22 mouse cellular contexts compared by ENCODE assay signal in genomic region chr12:47275904-47276303, GRCm38 (mm10).
DNase-seq lines count a peak whose midpoint lies in the region; ATAC-seq and TF ChIP-seq lines count a peak whose summit lies in the region.
"Had no signal": no experiment of that assay in that cellular context is flagged by ENCODE, and none has a peak within 500 bp of the region (broad histone marks: within the 10 kb centered on the region; RNA-seq: fewer than 3 reads in every experiment).

No protein-coding gene starts in this region.

- H3K4me1 ChIP-seq in midbrain, embryonic 11.5 days (ENCODE audit: control insufficient read depth, insufficient read depth, low read length) = no peaks in the 10 kb centered on the region
- no peaks in the 10 kb centered on the region for H3K4me1 ChIP-seq in midbrain, embryonic 14.5 days (ENCODE audit: control insufficient read depth, insufficient read depth, low read length)
- H3K4me1 ChIP-seq in hindbrain, embryonic 11.5 days (replicated peaks; ENCODE audit: control insufficient read depth, insufficient read depth, low read length) = no peaks in the 10 kb centered on the region
- H3K4me1 ChIP-seq in neural tube, embryonic 12.5 days = 0 out of 2 replicates have a peak, but pooled peaks cover 3% of the 10 kb centered on the region
- H3K4me1 ChIP-seq in lung, adult 2 months (ENCODE audit: control insufficient read depth, insufficient read depth, low read length) = no peaks in the 10 kb centered on the region
- H3K4me1 ChIP-seq: forebrain, embryonic 10.5 days; heart, embryonic 10.5 days; liver, embryonic 13.5 days; lung, embryonic 15.5 days had no signal

- H3K4me3 ChIP-seq in midbrain, embryonic 11.5 days (ENCODE audit: low read depth, low read length) = no peak overlapping the region
- H3K4me3 ChIP-seq in midbrain, embryonic 14.5 days (replicated peaks; ENCODE audit: low read depth, low read length) = no peak overlapping the region
- H3K4me3 ChIP-seq in hindbrain, embryonic 11.5 days (ENCODE audit: low read depth, low read length) = no peak overlapping the region
- no peak overlapping the region for H3K4me3 ChIP-seq in neural tube, embryonic 12.5 days
- no peak overlapping the region for H3K4me3 ChIP-seq in lung, adult 2 months (replicated peaks; ENCODE audit: extremely low read depth, low read depth, low read length)
- H3K4me3 ChIP-seq: forebrain, embryonic 10.5 days; gastrocnemius, adult 2 months; heart, embryonic 10.5 days; left cerebral cortex, adult 2 months; liver, embryonic 13.5 days; lung, embryonic 15.5 days had no signal

- TF ChIP-seq POLR2A in lung, adult 2 months (IDR thresholded peaks at IDR 0.05; ENCODE audit: borderline replicate concordance, extremely low read depth, low read depth, low read length) = no peak

- no peak overlapping the region for H3K4me2 ChIP-seq in midbrain, embryonic 11.5 days
- H3K4me2 ChIP-seq in midbrain, embryonic 14.5 days (ENCODE audit: low read length) = no peak overlapping the region
- H3K4me2 ChIP-seq in hindbrain, embryonic 11.5 days (replicated peaks; ENCODE audit: low read depth, low read length) = no peak overlapping the region
- H3K4me2 ChIP-seq in neural tube, embryonic 12.5 days (replicated peaks) = no peak overlapping the region
- H3K4me2 ChIP-seq: liver, embryonic 13.5 days; lung, embryonic 15.5 days had no signal

- no peak for DNase-seq in midbrain, embryonic 11.5 days (ENCODE audit: low spot score, missing footprints)
- no peak for DNase-seq in midbrain, embryonic 14.5 days
- DNase-seq in embryo, embryonic 10 days (ENCODE audit: low spot score) = peak; percentile 32
- peak; percentile 19 for DNase-seq in hindbrain, embryonic 11.5 days (ENCODE audit: low spot score)
- no peak for DNase-seq in lung, adult 2 months
- DNase-seq in urinary bladder, adult 2 months (ENCODE audit: low spot score) = no peak
- DNase-seq: adrenal gland, postnatal 36 days; B cell, adult 2 months; cerebellum, adult 9-10 months; gastrocnemius, adult 2 months; kidney, adult 2 months; kidney, postnatal 10 days; liver, embryonic 13.5 days; thymus, postnatal 14 days had no signal

- H3K9ac ChIP-seq in midbrain, embryonic 11.5 days (ENCODE audit: low read length) = no peak overlapping the region
- H3K9ac ChIP-seq in midbrain, embryonic 14.5 days (replicated peaks; ENCODE audit: low read length) = no peak overlapping the region
- H3K9ac ChIP-seq in hindbrain, embryonic 11.5 days (ENCODE audit: low read depth, low read length) = no peak overlapping the region
- H3K9ac ChIP-seq in neural tube, embryonic 12.5 days = no peak overlapping the region
- H3K9ac ChIP-seq: liver, embryonic 13.5 days; lung, embryonic 15.5 days had no signal

- TF ChIP-seq CTCF in lung, adult 2 months (IDR thresholded peaks at IDR 0.05; ENCODE audit: insufficient read depth, low read length) = no peak

- H3K9me3 ChIP-seq in midbrain, embryonic 11.5 days (ENCODE audit: control insufficient read depth, low read length) = no peaks in the 10 kb centered on the region
- H3K9me3 ChIP-seq in midbrain, embryonic 14.5 days (ENCODE audit: control insufficient read depth, low read length) = no peaks in the 10 kb centered on the region
- no peaks in the 10 kb centered on the region for H3K9me3 ChIP-seq in hindbrain, embryonic 11.5 days (ENCODE audit: control insufficient read depth, low read length)
- H3K9me3 ChIP-seq in neural tube, embryonic 12.5 days = no peaks in the 10 kb centered on the region
- H3K9me3 ChIP-seq: forebrain, embryonic 10.5 days; heart, embryonic 10.5 days; liver, embryonic 13.5 days; lung, embryonic 15.5 days had no signal

- H3K27ac ChIP-seq in midbrain, embryonic 11.5 days (ENCODE audit: low read depth, low read length) = no peak overlapping the region
- no peak overlapping the region for H3K27ac ChIP-seq in midbrain, embryonic 14.5 days (replicated peaks; ENCODE audit: low read depth, low read length)
- H3K27ac ChIP-seq in hindbrain, embryonic 11.5 days (ENCODE audit: low read depth, low read length) = no peak overlapping the region
- no peak overlapping the region for H3K27ac ChIP-seq in neural tube, embryonic 12.5 days
- H3K27ac ChIP-seq: forebrain, embryonic 10.5 days; gastrocnemius, adult 2 months; heart, embryonic 10.5 days; left cerebral cortex, adult 2 months; liver, embryonic 13.5 days; lung, embryonic 15.5 days; macrophage had no signal

- no peaks in the 10 kb centered on the region for H3K36me3 ChIP-seq in midbrain, embryonic 11.5 days (ENCODE audit: control insufficient read depth, insufficient read depth, low read length)
- no peaks in the 10 kb centered on the region for H3K36me3 ChIP-seq in midbrain, embryonic 14.5 days (ENCODE audit: control insufficient read depth, insufficient read depth, low read length)
- H3K36me3 ChIP-seq in hindbrain, embryonic 11.5 days (ENCODE audit: control insufficient read depth, insufficient read depth, low read length) = no peaks in the 10 kb centered on the region
- no peaks in the 10 kb centered on the region for H3K36me3 ChIP-seq in neural tube, embryonic 12.5 days
- H3K36me3 ChIP-seq: forebrain, embryonic 10.5 days; heart, embryonic 10.5 days; liver, embryonic 13.5 days; lung, embryonic 15.5 days had no signal

- 48% methylated on average over 3 of the region's 3 CpGs for WGBS in midbrain, embryonic 11.5 days
- 52% methylated on average over 3 of the region's 3 CpGs for WGBS in midbrain, embryonic 14.5 days
- WGBS in hindbrain, embryonic 11.5 days = 39% methylated on average over 3 of the region's 3 CpGs
- 24% methylated on average over 3 of the region's 3 CpGs for WGBS in neural tube, embryonic 12.5 days
- 34% methylated on average over 3 of the region's 3 CpGs for WGBS in lung, adult 2 months

- ATAC-seq in midbrain, embryonic 11.5 days (ENCODE audit: low FRiP score) = peak; percentile 62; the same call in 1 of the 2 replicates
- no peak for ATAC-seq in midbrain, embryonic 14.5 days (ENCODE audit: low FRiP score, low TSS enrichment)
- ATAC-seq in hindbrain, embryonic 11.5 days (ENCODE audit: low FRiP score) = peak; percentile 77
- ATAC-seq in neural tube, embryonic 12.5 days (ENCODE audit: low FRiP score, low read depth) = peak; percentile 37
- no peak for ATAC-seq in megakaryocyte progenitor cell, adult 5-6 weeks (replicated peaks; ENCODE audit: poor library complexity)
- ATAC-seq: midbrain, embryonic 16.5 days had no signal

- H3K27me3 ChIP-seq in midbrain, embryonic 11.5 days (ENCODE audit: control insufficient read depth, insufficient read depth, low read length) = no peaks in the 10 kb centered on the region
- no peaks in the 10 kb centered on the region for H3K27me3 ChIP-seq in midbrain, embryonic 14.5 days (ENCODE audit: control insufficient read depth, insufficient read depth, low read length)
- no peaks in the 10 kb centered on the region for H3K27me3 ChIP-seq in hindbrain, embryonic 11.5 days (ENCODE audit: control insufficient read depth, insufficient read depth, low read length)
- no peaks in the 10 kb centered on the region for H3K27me3 ChIP-seq in neural tube, embryonic 12.5 days (replicated peaks)
- H3K27me3 ChIP-seq: liver, embryonic 13.5 days; lung, embryonic 15.5 days had no signal

Comparison
In these comparisons a context has a peak if more than half of its experiments do, and no peak if none do; other contexts are left out.
1. ATAC-seq: peak in midbrain, embryonic 11.5 days (single experiment), hindbrain, embryonic 11.5 days (single experiment) and neural tube, embryonic 12.5 days (single experiment); none in midbrain, embryonic 14.5 days (single experiment) and megakaryocyte progenitor cell, adult 5-6 weeks (single experiment).
2. DNase-seq: peak in embryo, embryonic 10 days (single experiment) and hindbrain, embryonic 11.5 days (single experiment); none in midbrain, embryonic 11.5 days (single experiment), midbrain, embryonic 14.5 days (single experiment), lung, adult 2 months (single experiment) and urinary bladder, adult 2 months (single experiment).